Mouse (Mus musculus) hindbrain, embryonic 16.5 days (tissue): ENCODE data around the gene Arpc1b. TPM values are rescaled to one million over a fixed set of nuclear protein-coding genes. Genes with fewer than 3 reads are reported as not detected.

Source experiments
- ATAC-seq: fragments of 200-750 bp; cut with Nextera tagmentation; 2 replicates; pipeline ENCODE4 v1.8.0; 2017; ENCODE audit warnings: moderate TSS enrichment, moderate library complexity
- H3K27ac ChIP-seq: fragments of 300-500 bp; sonication (generic); 2 replicates; pipeline ENCODE4 v1.5.1; 2014; ENCODE audit warnings: low read depth, mild to moderate bottlenecking, control low read depth, low read length, moderate library complexity
- H3K27me3 ChIP-seq: fragments of 300-500 bp; sonication (generic); replicated peaks from 2 replicates; pipeline ENCODE4 v1.6.1; 2014; ENCODE audit warnings: low read length; ENCODE audit not compliant: control insufficient read depth, insufficient read depth
- H3K36me3 ChIP-seq: fragments of 300-500 bp; sonication (generic); 2 replicates; pipeline ENCODE4 v1.6.1; 2014; ENCODE audit warnings: mild to moderate bottlenecking, low read length, moderate library complexity, mixed read lengths; ENCODE audit not compliant: control insufficient read depth, insufficient read depth
- H3K4me1 ChIP-seq: fragments of 300-500 bp; sonication (generic); 2 replicates; pipeline ENCODE4 v1.6.1; 2014; ENCODE audit warnings: low read depth, low read length; ENCODE audit not compliant: control insufficient read depth, insufficient read depth
- H3K4me2 ChIP-seq: fragments of 300-500 bp; sonication (generic); 2 replicates; pipeline ENCODE4 v1.6.1; 2014; ENCODE audit warnings: mild to moderate bottlenecking, low read length, control low read depth, moderate library complexity
- H3K4me3 ChIP-seq: fragments of 300-500 bp; sonication (generic); 2 replicates; pipeline ENCODE4 v1.5.1; 2014; ENCODE audit warnings: mild to moderate bottlenecking, low read length, control low read depth, moderate library complexity
- H3K9ac ChIP-seq: fragments of 300-500 bp; sonication (generic); 2 replicates; pipeline ENCODE4 v1.6.1; 2014; ENCODE audit warnings: low read depth, mild to moderate bottlenecking, control low read depth, low read length, moderate library complexity
- H3K9me3 ChIP-seq: fragments of 300-500 bp; sonication (generic); 2 replicates; pipeline ENCODE4 v1.6.1; 2014; ENCODE audit warnings: mild to moderate bottlenecking, low read length, moderate library complexity; ENCODE audit not compliant: control insufficient read depth
- WGBS: fragments of 180-500 bp; shearing (Covaris S2); extraction: QIAGEN DNeasy Blood & Tissue Kit; methylation state at CpG from one replicate; pipeline ENCODE4 v1.1.7; 2014; 5-methylcytosine and 5-hydroxymethylcytosine counted together
- polyA plus RNA-seq: library from polyadenylated mRNA; unstranded; fragments of >200 nt; fragmentation: Nextera tagmentation; extraction: Ambion mirVana; gene quantifications from 2 replicates; pipeline ENCODE4 v1.2.1, GENCODE M21; 2015

Arpc1b gene
- polyA plus RNA-seq, 1 experiment from 2014 or later: 72.7 TPM

DNA sequence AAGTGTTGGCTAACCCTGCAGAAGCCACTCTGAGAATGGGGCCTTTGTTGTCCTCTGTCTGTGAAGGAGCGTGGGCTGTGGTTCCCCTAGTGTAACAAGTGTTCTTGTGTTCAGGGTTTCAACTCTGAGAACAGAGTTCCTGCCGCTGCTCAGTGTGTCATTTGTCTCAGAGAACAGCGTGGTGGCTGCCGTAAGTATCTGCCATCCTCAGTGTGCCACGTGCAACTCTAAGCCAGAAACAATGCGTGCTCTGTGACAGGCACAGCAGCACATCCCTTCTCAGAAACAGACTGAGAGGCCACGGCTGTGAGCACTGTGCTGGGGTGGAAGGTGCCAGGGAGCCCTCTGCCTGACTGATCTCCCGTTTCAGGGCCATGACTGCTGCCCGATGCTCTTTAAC, 9.7 kb upstream of the Arpc1b start:
- no peak overlapping the region for H3K4me2 ChIP-seq
- H3K27ac ChIP-seq: no peak overlapping the region
- no peak overlapping the region for H3K4me3 ChIP-seq
- peak; percentile 58; the same call in 1 of the 2 replicates for ATAC-seq
- no peaks in the 10 kb centered on the region for H3K4me1 ChIP-seq
- 78% methylated on average over 9 of the region's 9 CpGs for WGBS
- H3K9me3 ChIP-seq: no peaks in the 10 kb centered on the region
- H3K27me3 ChIP-seq: no peaks in the 10 kb centered on the region
- no peak overlapping the region for H3K9ac ChIP-seq
- peaks cover 56% of the 10 kb centered on the region for H3K36me3 ChIP-seq

DNA sequence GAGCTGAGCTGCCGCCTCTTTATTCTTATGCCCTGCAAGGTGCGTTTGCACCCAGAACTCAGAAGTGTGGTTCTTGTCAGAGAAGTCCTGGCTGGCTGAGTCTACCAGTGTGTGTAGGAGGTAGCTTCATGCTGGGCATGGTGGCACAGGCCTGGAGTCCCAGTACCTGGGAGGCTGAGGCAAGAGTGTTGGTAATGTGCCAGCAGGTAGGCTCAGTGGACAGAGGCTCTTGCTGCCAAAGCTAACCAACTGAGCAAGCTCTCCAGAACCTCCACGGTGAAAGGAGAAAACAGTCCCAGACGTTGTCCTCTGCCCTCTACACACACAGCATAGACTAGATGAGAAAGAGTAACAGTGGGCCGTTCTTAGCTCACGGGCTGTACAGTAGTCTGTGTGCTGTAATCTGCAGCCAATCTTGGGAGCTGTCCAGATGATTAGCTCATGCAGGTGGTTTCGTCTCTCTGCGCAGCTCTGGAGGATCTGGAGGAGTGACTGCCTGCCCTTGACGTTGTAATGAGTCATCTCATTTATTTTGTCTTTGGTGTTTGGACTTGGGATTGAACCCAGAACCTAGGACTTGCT, 8.2 kb upstream of the Arpc1b start:
- Histone ChIP-seq H3K27ac (no peak overlapping the region), H3K36me3 (peaks cover 66% of the 10 kb centered on the region), H3K4me1 (no peaks in the 10 kb centered on the region), H3K27me3 (no peaks in the 10 kb centered on the region), H3K4me2 (no peak overlapping the region), H3K9me3 (no peaks in the 10 kb centered on the region), H3K4me3 (no peak overlapping the region), H3K9ac (no peak overlapping the region)
- WGBS: 93% methylated on average over 9 of the region's 9 CpGs
- no peak for ATAC-seq

DNA sequence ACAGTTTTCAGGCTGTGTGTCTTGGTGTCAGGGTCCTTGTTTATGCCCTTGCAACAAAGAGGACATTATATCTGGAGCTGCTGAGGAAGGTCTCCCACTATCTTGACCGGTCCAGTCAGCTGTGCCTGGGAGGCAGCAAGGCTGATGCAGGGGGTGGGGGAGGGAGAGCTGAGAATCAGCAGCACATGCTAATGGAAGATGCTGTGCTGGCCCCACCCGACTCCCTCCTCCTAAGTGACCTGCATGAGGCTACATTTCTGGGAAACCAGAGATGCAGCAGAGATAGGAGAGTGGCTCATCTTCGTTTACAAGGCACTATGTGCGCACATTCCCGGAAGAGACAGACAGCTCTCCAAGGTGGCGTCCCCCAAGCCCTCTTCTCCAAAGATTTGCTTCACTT, 3.6 kb upstream of the Arpc1b start:
- H3K4me3 ChIP-seq: no peak overlapping the region
- peaks cover 5% of the 10 kb centered on the region; the same call in 1 of the 2 replicates for H3K27me3 ChIP-seq
- H3K4me2 ChIP-seq: no peak overlapping the region
- H3K4me1 ChIP-seq: peaks cover 9% of the 10 kb centered on the region
- 91% methylated on average over 6 of the region's 6 CpGs for WGBS
- H3K27ac ChIP-seq: no peak overlapping the region
- H3K9ac ChIP-seq: no peak overlapping the region
- H3K9me3 ChIP-seq: no peaks in the 10 kb centered on the region
- peaks cover 37% of the 10 kb centered on the region for H3K36me3 ChIP-seq
- ATAC-seq: no peak

DNA sequence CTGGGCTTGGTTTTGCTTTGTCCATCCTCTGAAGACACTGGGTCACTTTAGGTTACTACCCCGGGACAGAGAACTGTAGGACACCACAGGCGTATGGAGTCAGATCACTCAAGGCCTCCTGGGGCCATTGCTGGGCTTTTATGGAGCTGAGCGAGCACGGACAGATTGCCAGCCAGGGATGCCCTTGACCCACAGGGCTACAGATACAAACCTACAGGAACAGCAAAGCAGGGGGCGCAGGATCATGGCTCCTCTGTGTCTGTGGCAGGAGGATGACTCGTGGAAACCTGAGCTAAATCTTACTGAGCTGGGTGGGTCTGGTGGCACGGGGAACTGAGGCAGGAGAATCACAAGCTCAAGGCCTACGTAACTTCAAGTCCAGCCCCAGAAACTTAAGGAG, 1.4 kb upstream of the Arpc1b start:
- WGBS: 82% methylated on average over 8 of the region's 8 CpGs
- H3K4me2 ChIP-seq: no peak overlapping the region
- ATAC-seq: no peak
- H3K9ac ChIP-seq: no peak overlapping the region
- H3K4me3 ChIP-seq: no peak overlapping the region
- H3K27ac ChIP-seq: no peak overlapping the region
- peaks cover 23% of the 10 kb centered on the region for H3K36me3 ChIP-seq
- H3K9me3 ChIP-seq: no peaks in the 10 kb centered on the region
- H3K4me1 ChIP-seq: peaks cover 9% of the 10 kb centered on the region
- peaks cover 5% of the 10 kb centered on the region; the same call in 1 of the 2 replicates for H3K27me3 ChIP-seq

DNA sequence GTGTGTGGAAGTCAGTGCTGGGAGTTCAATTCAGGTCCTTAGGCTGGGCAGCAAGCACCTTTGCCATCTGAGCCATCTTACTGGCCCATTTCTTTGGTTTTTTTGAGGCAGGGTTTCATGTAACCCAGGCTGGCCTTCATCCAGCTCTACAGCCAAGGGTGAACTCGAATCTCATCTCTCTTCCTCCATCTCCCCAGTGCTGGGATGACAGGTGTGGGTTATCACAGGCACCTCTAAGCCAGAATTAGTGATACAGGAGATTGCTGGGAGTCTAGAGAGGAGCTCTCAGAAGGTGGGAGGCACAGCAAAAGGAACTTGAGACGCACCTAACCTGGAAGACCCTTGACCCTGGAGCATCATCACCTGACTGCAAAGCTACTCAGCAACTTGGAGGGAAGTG, 599 bp upstream of the Arpc1b start:
- no peaks in the 10 kb centered on the region for H3K9me3 ChIP-seq
- ATAC-seq: no peak
- 50% methylated on average over 2 of the region's 2 CpGs for WGBS
- no peak overlapping the region for H3K9ac ChIP-seq
- no peak overlapping the region for H3K27ac ChIP-seq
- H3K36me3 ChIP-seq: peaks cover 15% of the 10 kb centered on the region
- no peak overlapping the region for H3K4me2 ChIP-seq
- no peak overlapping the region; the same call in 1 of the 2 replicates for H3K4me3 ChIP-seq
- peaks cover 9% of the 10 kb centered on the region for H3K4me1 ChIP-seq
- peaks cover 5% of the 10 kb centered on the region; the same call in 1 of the 2 replicates for H3K27me3 ChIP-seq

DNA sequence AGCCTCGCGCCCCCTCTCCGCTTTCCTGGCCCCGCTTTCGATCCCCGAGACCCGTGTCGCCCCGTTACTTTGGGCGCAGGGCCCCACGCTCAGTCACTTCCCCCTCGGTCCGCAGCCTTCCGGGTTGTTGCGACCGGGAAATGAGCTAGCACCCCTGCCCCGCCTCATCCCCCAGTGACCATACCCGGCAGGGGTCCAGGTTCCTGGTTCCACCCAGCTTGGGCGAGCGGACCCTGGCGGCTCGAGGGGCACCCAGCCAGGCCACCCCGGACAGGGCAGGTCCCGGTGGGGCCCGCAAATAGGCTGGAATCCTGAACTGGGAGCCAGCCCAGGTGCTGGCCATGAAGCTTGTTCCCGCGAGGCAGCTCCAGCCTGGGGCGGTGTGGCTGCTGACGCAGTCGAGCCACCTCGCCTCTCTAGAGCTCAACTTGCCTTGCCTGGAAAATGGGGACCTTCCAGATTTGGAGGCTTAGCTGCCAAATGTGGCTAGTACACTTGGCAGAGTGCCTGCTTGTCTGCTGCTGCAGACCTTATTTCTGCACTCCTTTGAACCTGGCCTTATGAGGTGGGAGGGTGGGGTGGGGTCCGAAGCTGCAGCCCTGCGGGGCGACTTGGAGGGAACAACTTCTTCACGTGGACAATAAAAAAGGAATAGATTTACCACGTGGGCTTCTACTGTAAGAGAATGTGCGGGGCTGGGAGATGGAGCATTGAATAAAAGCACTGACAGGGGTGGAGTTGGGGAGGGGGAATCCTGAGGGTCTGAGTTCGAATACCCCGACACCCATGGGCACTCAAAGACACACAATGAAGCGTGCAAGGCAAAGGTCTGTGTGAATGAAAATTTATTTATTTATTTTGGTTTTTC, 825 bp downstream of the Arpc1b start:
- no peaks in the 10 kb centered on the region for H3K9me3 ChIP-seq
- H3K4me3 ChIP-seq: peak overlapping the region; percentile 43
- 0 out of 2 replicates have a peak, but pooled peaks have one; percentile 4 for ATAC-seq
- H3K27ac ChIP-seq: peak overlapping the region; percentile 19; the same call in 1 of the 2 replicates
- peak overlapping the region; percentile 65 for H3K9ac ChIP-seq
- H3K4me2 ChIP-seq: peak overlapping the region; percentile 59
- H3K4me1 ChIP-seq: peaks cover 9% of the 10 kb centered on the region
- WGBS: 18% methylated on average over 39 of the region's 40 CpGs
- peaks cover 10% of the 10 kb centered on the region for H3K36me3 ChIP-seq
- peaks cover 5% of the 10 kb centered on the region; the same call in 1 of the 2 replicates for H3K27me3 ChIP-seq

DNA sequence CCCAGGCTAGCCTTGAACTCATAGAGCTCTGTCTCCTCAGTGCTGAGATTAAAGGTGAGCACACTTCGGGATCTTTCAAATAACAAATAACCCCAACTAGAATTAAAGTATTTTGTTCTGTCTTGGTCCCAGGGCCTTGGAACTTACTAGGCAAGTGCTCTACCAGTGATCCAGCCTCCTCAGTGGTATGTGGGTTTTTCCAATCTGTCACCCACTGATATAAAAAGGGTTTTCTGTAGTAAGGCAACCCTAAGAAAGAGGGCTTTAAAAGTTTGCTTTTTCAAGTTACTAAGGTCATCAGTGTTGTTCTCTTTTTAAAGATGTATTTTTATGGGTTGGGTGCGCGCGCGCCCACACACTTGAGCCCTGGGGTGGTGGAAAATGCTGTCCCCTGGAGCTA, 1.7 kb downstream of the Arpc1b start:
- Histone ChIP-seq H3K4me1 (peaks cover 9% of the 10 kb centered on the region), H3K9me3 (no peaks in the 10 kb centered on the region), H3K27ac (no peak overlapping the region), H3K4me2 (no peak overlapping the region), H3K4me3 (no peak overlapping the region), H3K9ac (no peak overlapping the region), H3K27me3 (peaks cover 5% of the 10 kb centered on the region; the same call in 1 of the 2 replicates), H3K36me3 (peaks cover under 1% of the 10 kb centered on the region; the same call in 1 of the 2 replicates)
- WGBS: 91% methylated on average over 5 of the region's 5 CpGs
- no peak for ATAC-seq

DNA sequence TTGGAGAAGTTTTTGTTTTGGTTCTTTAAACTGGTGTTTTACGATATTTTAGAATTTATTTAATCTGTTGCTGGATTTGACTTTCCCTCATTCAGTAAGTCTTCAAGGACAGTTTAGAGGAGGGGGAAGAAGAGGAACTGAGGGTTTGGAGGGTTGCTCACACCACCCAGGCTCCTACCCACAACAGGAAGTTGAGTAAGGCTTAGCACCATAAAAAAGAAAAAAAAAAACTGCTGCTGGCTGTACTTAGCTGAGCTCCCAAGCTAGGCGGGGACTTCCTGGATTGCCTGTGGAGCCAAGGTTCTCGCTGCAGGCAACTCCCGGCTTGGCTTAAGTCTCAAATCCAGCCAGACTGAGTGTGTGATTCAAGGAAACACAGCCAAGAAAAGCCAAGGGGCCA, 2.3 kb downstream of the Arpc1b start:
- H3K27ac ChIP-seq: no peak overlapping the region; the same call in 1 of the 2 replicates
- WGBS: 52% methylated on average over 4 of the region's 4 CpGs
- no peak overlapping the region for H3K4me2 ChIP-seq

DNA sequence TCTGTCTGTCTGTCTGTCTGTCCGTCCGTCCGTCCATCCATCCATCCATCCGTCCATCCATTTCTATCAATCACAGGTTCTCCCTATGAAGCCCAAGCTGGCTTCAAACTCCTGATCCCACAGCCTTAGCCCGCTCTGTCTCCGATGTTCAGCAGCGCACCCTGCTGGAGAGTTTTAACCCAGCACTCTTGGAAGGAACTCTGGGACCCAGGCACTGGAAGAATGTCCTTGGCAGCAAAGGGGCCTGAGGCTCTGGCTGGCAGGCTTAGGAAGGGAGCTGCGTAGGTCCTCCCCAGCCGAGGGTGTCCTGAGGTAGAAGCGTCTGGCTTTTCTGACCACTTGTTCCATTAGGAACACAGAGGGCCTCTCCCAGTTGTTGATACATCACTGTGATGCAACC, 2.9 kb downstream of the Arpc1b start:
- no peak overlapping the region for H3K4me2 ChIP-seq
- ATAC-seq: no peak
- 45% methylated on average over 10 of the region's 10 CpGs for WGBS

More for the DNA sequence above, 2.3 kb downstream of the Arpc1b start:
- ATAC-seq: no peak
- no peak overlapping the region for H3K4me3 ChIP-seq
- peaks cover 9% of the 10 kb centered on the region for H3K4me1 ChIP-seq
- H3K27me3 ChIP-seq: peaks cover 5% of the 10 kb centered on the region; the same call in 1 of the 2 replicates
- H3K9me3 ChIP-seq: no peaks in the 10 kb centered on the region
- no peak overlapping the region for H3K9ac ChIP-seq
- no peaks in the 10 kb centered on the region for H3K36me3 ChIP-seq

More for the DNA sequence above, 2.9 kb downstream of the Arpc1b start:
- H3K27ac ChIP-seq: no peak overlapping the region; the same call in 1 of the 2 replicates
- peaks cover 5% of the 10 kb centered on the region; the same call in 1 of the 2 replicates for H3K27me3 ChIP-seq
- no peak overlapping the region for H3K9ac ChIP-seq
- no peaks in the 10 kb centered on the region for H3K36me3 ChIP-seq
- no peaks in the 10 kb centered on the region for H3K9me3 ChIP-seq
- peaks cover 9% of the 10 kb centered on the region for H3K4me1 ChIP-seq
- no peak overlapping the region for H3K4me3 ChIP-seq
